Mouse (Mus musculus) C2C12 (cell line): ENCODE data around the gene Ermap.

Experiments used
- CTCF ChIP-seq: IDR thresholded peaks from one replicate; pipeline ENCODE4 v1.5.1; 2011; ENCODE audit not compliant: control insufficient read depth, insufficient read depth, insufficient read length
- MAX ChIP-seq: IDR thresholded peaks from one replicate; pipeline ENCODE4 v1.6.1; 2011; ENCODE audit warnings: mild to moderate bottlenecking, control low read depth

DNA sequence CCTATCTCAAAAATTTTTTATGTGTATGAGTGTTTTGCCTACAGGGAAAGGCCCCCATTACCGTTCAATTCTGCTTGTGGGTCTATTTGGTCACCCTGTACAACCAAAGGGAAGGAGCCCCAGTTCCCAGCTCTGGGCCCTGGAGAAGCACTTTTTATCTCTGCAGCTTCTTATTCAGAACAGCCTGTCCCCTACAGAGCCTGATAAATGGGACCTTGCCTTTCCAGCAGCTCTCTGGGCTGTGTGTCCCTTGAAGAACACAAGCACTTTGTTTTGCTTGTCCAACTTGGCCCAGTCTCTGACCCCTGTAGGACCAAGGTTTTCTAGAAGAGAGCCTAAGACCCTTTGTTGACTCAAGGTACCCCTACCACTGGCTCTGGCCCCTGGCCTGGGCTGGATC, 60.7 kb downstream of the Ermap start:
- TF ChIP-seq CTCF (no peak), MAX (no peak)
